Mouse (Mus musculus): ENCODE measurements around the gene Clcn5. TPM values are rescaled to one million over a fixed set of nuclear protein-coding genes. Genes with fewer than 3 reads are reported as not detected.

The Clcn5 gene
- polyA plus RNA-seq, 1 experiment from 2014 or later = 25.1 TPM

DNA sequence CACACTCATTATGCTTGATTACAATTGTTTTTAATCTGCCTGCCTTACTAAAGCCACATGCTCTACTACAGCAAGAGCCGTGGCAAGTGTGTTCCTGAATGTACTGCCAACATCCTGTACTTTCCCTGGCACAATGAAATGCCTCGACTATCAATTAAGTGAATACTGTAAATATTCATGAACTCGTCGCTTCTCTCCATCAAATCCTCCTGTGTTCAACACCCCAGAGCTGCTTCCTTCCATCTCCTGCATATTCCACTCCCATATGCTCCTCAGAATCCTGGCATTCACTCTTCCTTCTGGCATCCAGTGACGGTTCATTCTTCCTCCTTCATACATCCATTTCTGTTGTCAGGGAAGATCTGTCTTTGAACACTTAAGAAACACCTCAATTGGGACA is 39.4 kb downstream of the Clcn5 start:
- H3K36me3 ChIP-seq (ENCODE audit: control insufficient read depth, insufficient read depth, low read length) = peaks cover 4% of the 10 kb centered on the region; the same call in 1 of the 2 replicates
- no peaks in the 10 kb centered on the region for H3K9me3 ChIP-seq (ENCODE audit: control insufficient read depth, low read length)
- 71% methylated on average over 5 of the region's 5 CpGs for WGBS
- H3K27ac ChIP-seq (replicated peaks in 1 of 2; ENCODE audit: control insufficient read depth in 1 of 2, insufficient read depth in 1 of 2, low read depth in 2 of 2, low read length in 2 of 2) = no peak overlapping the region
- no peak for ATAC-seq (ENCODE audit: insufficient number of reproducible peaks, insufficient read depth, low FRiP score, low read depth)
- no peak overlapping the region for H3K4me2 ChIP-seq (ENCODE audit: low read length)
- no peak overlapping the region for H3K9ac ChIP-seq (ENCODE audit: low read length)
- H3K27me3 ChIP-seq (ENCODE audit: control insufficient read depth, insufficient read depth, low read length) = no peaks in the 10 kb centered on the region
- H3K4me3 ChIP-seq (ENCODE audit: control insufficient read depth in 1 of 2, insufficient read depth in 1 of 2, low read depth in 1 of 2, low read length in 2 of 2) = no peak overlapping the region
- H3K4me1 ChIP-seq (ENCODE audit: control insufficient read depth in 2 of 2, insufficient read depth in 2 of 2, low read length in 2 of 2) = no peaks in the 10 kb centered on the region; a peak in 1 of 4 replicates

DNA sequence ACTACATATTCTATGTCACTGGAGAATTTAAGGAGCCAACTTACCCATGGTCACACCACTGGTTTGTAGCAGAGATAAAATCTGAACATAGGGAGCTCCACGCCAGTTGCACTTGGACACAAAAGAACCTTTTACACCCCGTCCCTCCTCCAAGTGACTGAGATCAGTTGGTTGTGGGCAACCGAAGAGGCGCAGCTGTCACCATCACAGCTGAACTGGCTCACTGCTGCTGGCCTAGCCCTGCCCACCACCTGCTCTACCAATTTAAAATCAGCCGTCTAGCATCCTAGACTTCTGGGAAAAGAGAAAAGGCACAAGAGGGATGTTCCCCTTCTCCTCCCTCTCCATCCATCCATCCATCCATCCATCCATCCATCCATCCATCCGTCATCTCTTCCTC is 42.6 kb downstream of the Clcn5 start:
- H3K36me3 ChIP-seq (ENCODE audit: control insufficient read depth, insufficient read depth, low read length) = peaks cover 4% of the 10 kb centered on the region; the same call in 1 of the 2 replicates
- no peak for ATAC-seq (ENCODE audit: insufficient number of reproducible peaks, insufficient read depth, low FRiP score, low read depth)
- no peaks in the 10 kb centered on the region for H3K9me3 ChIP-seq (ENCODE audit: control insufficient read depth, low read length)
- H3K9ac ChIP-seq (ENCODE audit: low read length) = no peak overlapping the region
- H3K4me2 ChIP-seq (ENCODE audit: low read length) = no peak overlapping the region
- H3K4me1 ChIP-seq (ENCODE audit: control insufficient read depth in 2 of 2, insufficient read depth in 2 of 2, low read length in 2 of 2) = no peaks in the 10 kb centered on the region
- H3K27me3 ChIP-seq (ENCODE audit: control insufficient read depth, insufficient read depth, low read length) = no peaks in the 10 kb centered on the region
- WGBS = 70% methylated on average over 6 of the region's 6 CpGs
- no peak overlapping the region for H3K4me3 ChIP-seq (ENCODE audit: control insufficient read depth in 1 of 2, insufficient read depth in 1 of 2, low read depth in 1 of 2, low read length in 2 of 2)
- no peak overlapping the region for H3K27ac ChIP-seq (replicated peaks in 1 of 2; ENCODE audit: control insufficient read depth in 1 of 2, insufficient read depth in 1 of 2, low read depth in 2 of 2, low read length in 2 of 2)

DNA sequence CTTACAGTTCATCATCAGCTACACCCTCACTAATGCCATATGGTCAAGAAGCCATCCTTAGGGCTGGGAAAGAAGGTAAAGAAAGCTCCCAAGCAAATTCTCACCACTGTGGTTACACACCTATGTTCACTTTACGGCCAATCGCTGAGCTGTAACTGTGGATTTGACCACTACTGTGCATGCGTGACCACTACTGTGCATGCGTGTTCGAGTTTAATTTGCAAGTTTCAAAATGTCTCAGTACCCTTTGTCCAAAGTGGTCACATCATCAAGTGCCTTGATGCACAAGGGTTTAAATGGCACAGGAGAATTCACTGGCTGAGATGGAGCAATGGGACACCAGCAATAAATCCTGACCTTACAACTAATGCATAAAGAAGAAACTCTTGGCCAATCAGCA is 58.0 kb downstream of the Clcn5 start:
- Histone ChIP-seq H3K4me2 (ENCODE audit: low read length) (no peak overlapping the region), H3K27ac (replicated peaks in 1 of 2; ENCODE audit: control insufficient read depth in 1 of 2, insufficient read depth in 1 of 2, low read depth in 2 of 2, low read length in 2 of 2) (no peak overlapping the region), H3K27me3 (ENCODE audit: control insufficient read depth, insufficient read depth, low read length) (no peaks in the 10 kb centered on the region), H3K9me3 (ENCODE audit: control insufficient read depth, low read length) (no peaks in the 10 kb centered on the region), H3K4me3 (ENCODE audit: control insufficient read depth in 1 of 2, insufficient read depth in 1 of 2, low read depth in 1 of 2, low read length in 2 of 2) (no peak overlapping the region), H3K9ac (ENCODE audit: low read length) (no peak overlapping the region), H3K36me3 (ENCODE audit: control insufficient read depth, insufficient read depth, low read length) (no peaks in the 10 kb centered on the region), H3K4me1 (ENCODE audit: control insufficient read depth in 2 of 2, insufficient read depth in 2 of 2, low read length in 2 of 2) (peaks cover 0 to 4% of the 10 kb centered on the region in 2 experiments; a peak in 1 of 4 replicates)
- 94% methylated on average over 5 of the region's 5 CpGs for WGBS
- no peak for ATAC-seq (ENCODE audit: insufficient number of reproducible peaks, insufficient read depth, low FRiP score, low read depth)

DNA sequence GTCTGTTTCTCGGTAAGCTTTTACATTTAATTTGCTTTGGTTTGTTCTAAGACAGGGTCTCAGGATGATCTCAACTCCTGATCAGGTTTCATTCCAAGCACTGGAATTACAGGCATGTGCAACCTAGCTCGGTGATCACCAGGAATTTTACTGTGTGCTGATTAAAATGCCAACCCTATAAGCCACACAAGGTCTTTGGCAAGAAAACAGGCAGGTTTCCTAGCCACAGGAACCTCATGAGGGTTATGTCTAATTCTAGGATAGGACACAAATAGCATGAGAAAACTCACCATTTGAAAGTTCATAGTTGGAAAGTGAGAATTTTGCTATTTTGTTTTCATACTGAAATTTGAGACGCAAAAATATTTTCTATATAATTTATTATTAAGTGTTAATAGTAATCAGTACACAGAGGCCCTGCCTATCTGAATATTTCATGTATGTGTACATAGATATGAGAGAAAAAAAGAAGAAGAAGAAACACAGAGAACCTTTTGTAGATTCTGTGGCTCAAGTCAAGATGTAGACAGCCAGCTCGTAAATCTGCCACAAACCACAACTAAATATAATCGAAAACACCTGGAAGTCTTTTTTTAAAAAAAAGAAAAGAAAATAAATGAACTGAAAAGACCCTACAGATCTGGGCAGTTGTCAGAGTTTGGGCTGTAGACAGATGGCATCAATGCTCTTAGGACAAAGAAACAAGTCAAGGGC is 58.6 kb downstream of the Clcn5 start:
- peaks cover 0 to 5% of the 10 kb centered on the region in 2 experiments; a peak in 1 of 4 replicates for H3K4me1 ChIP-seq (ENCODE audit: control insufficient read depth in 2 of 2, insufficient read depth in 2 of 2, low read length in 2 of 2)
- H3K27me3 ChIP-seq (ENCODE audit: control insufficient read depth, insufficient read depth, low read length) = no peaks in the 10 kb centered on the region
- no peaks in the 10 kb centered on the region for H3K9me3 ChIP-seq (ENCODE audit: control insufficient read depth, low read length)
- H3K4me3 ChIP-seq (ENCODE audit: control insufficient read depth in 1 of 2, insufficient read depth in 1 of 2, low read depth in 1 of 2, low read length in 2 of 2) = no peak overlapping the region
- H3K9ac ChIP-seq (ENCODE audit: low read length) = no peak overlapping the region
- no peaks in the 10 kb centered on the region for H3K36me3 ChIP-seq (ENCODE audit: control insufficient read depth, insufficient read depth, low read length)
- WGBS = 68% methylated on average over 5 of the region's 5 CpGs
- H3K27ac ChIP-seq (replicated peaks in 1 of 2; ENCODE audit: control insufficient read depth in 1 of 2, insufficient read depth in 1 of 2, low read depth in 2 of 2, low read length in 2 of 2) = no peak overlapping the region
- no peak overlapping the region for H3K4me2 ChIP-seq (ENCODE audit: low read length)
- ATAC-seq (ENCODE audit: insufficient number of reproducible peaks, insufficient read depth, low FRiP score, low read depth) = no peak

DNA sequence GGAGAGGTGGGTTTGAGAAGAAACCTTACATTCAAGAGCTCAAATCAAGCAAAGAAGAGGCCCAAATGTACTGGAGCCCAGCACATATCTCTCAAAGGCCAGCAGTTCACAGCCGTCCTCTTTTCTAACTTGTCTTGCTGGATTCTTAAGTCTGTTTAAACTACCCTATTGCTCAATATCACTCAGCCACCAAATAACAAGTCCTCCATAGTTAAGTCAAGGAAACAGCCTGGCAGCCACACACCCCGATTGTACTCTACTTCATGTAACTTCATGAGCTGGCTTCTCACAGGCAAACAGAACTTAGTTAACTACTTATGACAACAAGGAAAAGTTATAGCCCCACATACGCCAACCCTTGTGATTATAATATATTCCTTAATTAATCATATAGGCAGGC is 59.4 kb downstream of the Clcn5 start:
- Histone ChIP-seq H3K4me2 (ENCODE audit: low read length) (no peak overlapping the region), H3K36me3 (ENCODE audit: control insufficient read depth, insufficient read depth, low read length) (no peaks in the 10 kb centered on the region), H3K9ac (ENCODE audit: low read length) (no peak overlapping the region), H3K4me3 (ENCODE audit: control insufficient read depth in 1 of 2, insufficient read depth in 1 of 2, low read depth in 1 of 2, low read length in 2 of 2) (no peak overlapping the region), H3K4me1 (ENCODE audit: control insufficient read depth in 2 of 2, insufficient read depth in 2 of 2, low read length in 2 of 2) (peaks cover 0 to 5% of the 10 kb centered on the region in 2 experiments; a peak in 1 of 4 replicates), H3K27ac (replicated peaks in 1 of 2; ENCODE audit: control insufficient read depth in 1 of 2, insufficient read depth in 1 of 2, low read depth in 2 of 2, low read length in 2 of 2) (no peak overlapping the region), H3K27me3 (ENCODE audit: control insufficient read depth, insufficient read depth, low read length) (no peaks in the 10 kb centered on the region), H3K9me3 (ENCODE audit: control insufficient read depth, low read length) (no peaks in the 10 kb centered on the region)
- WGBS = 87% methylated on average over 3 of the region's 3 CpGs
- ATAC-seq (ENCODE audit: insufficient number of reproducible peaks, insufficient read depth, low FRiP score, low read depth) = no peak

DNA sequence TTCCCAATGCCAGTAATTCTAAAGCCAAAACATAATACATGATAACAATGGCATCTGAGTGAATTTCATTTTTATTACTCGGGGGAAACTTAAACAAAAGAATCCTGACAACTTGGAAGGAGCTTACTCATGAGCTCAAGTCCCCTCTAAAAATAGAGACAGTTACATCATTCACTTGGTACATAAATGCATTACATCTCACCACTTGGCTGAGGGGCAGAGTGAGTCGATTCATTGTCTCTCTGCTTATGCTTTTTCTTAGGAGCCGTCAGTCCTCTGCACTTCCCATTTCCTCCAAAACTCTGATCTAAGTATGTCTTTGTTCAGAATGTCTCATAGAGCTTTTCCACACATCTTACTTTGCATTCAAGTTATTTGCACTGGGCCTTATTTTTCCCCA is 63.1 kb downstream of the Clcn5 start:
- H3K9me3 ChIP-seq (ENCODE audit: control insufficient read depth, low read length) = no peaks in the 10 kb centered on the region
- no peak overlapping the region for H3K4me2 ChIP-seq (ENCODE audit: low read length)
- no peaks in the 10 kb centered on the region for H3K36me3 ChIP-seq (ENCODE audit: control insufficient read depth, insufficient read depth, low read length)
- H3K27ac ChIP-seq (replicated peaks in 1 of 2; ENCODE audit: control insufficient read depth in 1 of 2, insufficient read depth in 1 of 2, low read depth in 2 of 2, low read length in 2 of 2) = peak overlapping the region in 1 of 2 experiments; percentile 45; a peak in 1 of 4 replicates
- no peaks in the 10 kb centered on the region for H3K27me3 ChIP-seq (ENCODE audit: control insufficient read depth, insufficient read depth, low read length)
- H3K9ac ChIP-seq (ENCODE audit: low read length) = no peak overlapping the region
- H3K4me3 ChIP-seq (ENCODE audit: control insufficient read depth in 1 of 2, insufficient read depth in 1 of 2, low read depth in 1 of 2, low read length in 2 of 2) = no peak overlapping the region
- peaks cover 0 to 5% of the 10 kb centered on the region in 2 experiments; a peak in 1 of 4 replicates for H3K4me1 ChIP-seq (ENCODE audit: control insufficient read depth in 2 of 2, insufficient read depth in 2 of 2, low read length in 2 of 2)
- 30% methylated on average over 3 of the region's 3 CpGs for WGBS
- no peak for ATAC-seq (ENCODE audit: insufficient number of reproducible peaks, insufficient read depth, low FRiP score, low read depth)

DNA sequence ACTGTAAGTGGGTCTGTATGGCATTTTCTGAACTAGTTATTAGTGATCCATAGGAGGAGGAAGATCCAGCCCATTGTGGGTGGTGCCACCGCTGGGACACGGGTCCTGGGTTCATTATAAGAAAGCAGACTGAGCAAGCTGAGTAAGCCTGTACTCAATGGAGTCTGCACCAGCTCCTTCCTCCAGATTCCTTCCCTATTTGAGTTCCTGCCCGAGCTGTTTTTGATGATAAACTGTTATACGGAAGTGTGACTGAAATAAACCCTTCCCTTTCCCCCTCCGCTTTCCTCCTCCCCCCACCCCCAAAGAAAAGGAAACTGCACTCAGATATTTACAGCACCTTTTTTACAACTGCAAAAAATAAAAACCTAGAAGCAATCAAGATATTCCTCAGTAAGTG is 115.1 kb downstream of the Clcn5 start:
- no peak overlapping the region for H3K9ac ChIP-seq (ENCODE audit: low read length)
- H3K27ac ChIP-seq (replicated peaks in 1 of 2; ENCODE audit: control insufficient read depth in 1 of 2, insufficient read depth in 1 of 2, low read depth in 2 of 2, low read length in 2 of 2) = no peak overlapping the region
- H3K9me3 ChIP-seq (ENCODE audit: control insufficient read depth, low read length) = no peaks in the 10 kb centered on the region
- ATAC-seq (ENCODE audit: insufficient number of reproducible peaks, insufficient read depth, low FRiP score, low read depth) = no peak
- no peaks in the 10 kb centered on the region for H3K27me3 ChIP-seq (ENCODE audit: control insufficient read depth, insufficient read depth, low read length)
- H3K4me1 ChIP-seq (ENCODE audit: control insufficient read depth in 2 of 2, insufficient read depth in 2 of 2, low read length in 2 of 2) = peaks cover 0 to 2% of the 10 kb centered on the region in 2 experiments; a peak in 2 of 4 replicates
- 54% methylated on average over 5 of the region's 5 CpGs for WGBS
- H3K4me3 ChIP-seq (ENCODE audit: control insufficient read depth in 1 of 2, insufficient read depth in 1 of 2, low read depth in 1 of 2, low read length in 2 of 2) = no peak overlapping the region
- H3K4me2 ChIP-seq (ENCODE audit: low read length) = no peak overlapping the region
- H3K36me3 ChIP-seq (ENCODE audit: control insufficient read depth, insufficient read depth, low read length) = no peaks in the 10 kb centered on the region

DNA sequence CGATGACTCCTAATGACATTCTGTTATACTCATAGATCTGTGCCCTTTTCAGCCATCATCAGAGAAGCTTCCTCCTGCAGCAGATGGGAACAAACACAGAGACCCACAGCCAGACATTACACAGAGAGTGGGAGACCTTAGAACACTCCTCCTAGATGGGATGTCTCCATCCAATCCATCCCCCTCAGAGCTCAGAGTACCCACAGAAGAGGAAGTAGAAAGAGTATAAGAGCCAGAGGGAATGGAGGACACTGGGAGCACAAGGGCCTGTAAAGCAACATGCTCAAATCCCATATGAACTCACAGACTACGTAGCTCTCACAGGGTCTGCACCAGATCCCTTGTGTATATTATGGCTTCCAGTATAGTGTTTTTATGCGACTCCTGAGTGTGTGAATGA is 115.6 kb downstream of the Clcn5 start:
- H3K4me2 ChIP-seq (ENCODE audit: low read length) = no peak overlapping the region

More for the DNA sequence above, 115.6 kb downstream of the Clcn5 start:
- Histone ChIP-seq H3K36me3 (ENCODE audit: control insufficient read depth, insufficient read depth, low read length) (no peaks in the 10 kb centered on the region), H3K27ac (replicated peaks in 1 of 2; ENCODE audit: control insufficient read depth in 1 of 2, insufficient read depth in 1 of 2, low read depth in 2 of 2, low read length in 2 of 2) (no peak overlapping the region), H3K27me3 (ENCODE audit: control insufficient read depth, insufficient read depth, low read length) (no peaks in the 10 kb centered on the region), H3K9ac (ENCODE audit: low read length) (no peak overlapping the region), H3K4me3 (ENCODE audit: control insufficient read depth in 1 of 2, insufficient read depth in 1 of 2, low read depth in 1 of 2, low read length in 2 of 2) (no peak overlapping the region), H3K9me3 (ENCODE audit: control insufficient read depth, low read length) (no peaks in the 10 kb centered on the region), H3K4me1 (ENCODE audit: control insufficient read depth in 2 of 2, insufficient read depth in 2 of 2, low read length in 2 of 2) (peaks cover 0 to 2% of the 10 kb centered on the region in 2 experiments; a peak in 2 of 4 replicates)
- WGBS = 87% methylated on average over 3 of the region's 3 CpGs
- no peak for ATAC-seq (ENCODE audit: insufficient number of reproducible peaks, insufficient read depth, low FRiP score, low read depth)

Data from heart, embryonic 14.5 days (tissue).